Mouse (Mus musculus): Measurements from ENCODE around the gene Sox30. TPM values are rescaled to one million over a fixed set of nuclear protein-coding genes. Genes with fewer than 3 reads are reported as not detected.

Gene Sox30
- under 1 TPM; 0.18 to 0.25 TPM for total RNA-seq (2021)

- intact Hi-C loops (cut with DNase I): no loop called here
Measured at GRCm38 (mm10) chr11:45979946-45980892, at the start of gene Sox30. TSS of gene Sox30 (plus strand) at chr11:45980310.

GRCm38 (mm10) chr11:45932771-45933170 lies 47.3 kb upstream of the Sox30 start:
- intact Hi-C loops (cut with DNase I): no loop called here
- no peak for DNase-seq (ENCODE audit: low spot score)

More at GRCm38 (mm10) chr11:45979946-45980892, at the start of gene Sox30:
- peak; percentile 16 for DNase-seq (ENCODE audit: low spot score)

GRCm38 (mm10) chr11:45937478-45937877 lies 42.6 kb upstream of the Sox30 start:
- DNase-seq (ENCODE audit: low spot score): no peak
- intact Hi-C loops (cut with DNase I): no loop called here

GRCm38 (mm10) chr11:45938917-45939316 lies 41.2 kb upstream of the Sox30 start:
- DNase-seq (ENCODE audit: low spot score): no peak
- intact Hi-C loops (cut with DNase I): no loop called here

- no peak for DNase-seq (ENCODE audit: low spot score)
- intact Hi-C loops (cut with DNase I): loop anchor here (5.0 kb wide), 1 partner anchor 275 kb away; no protein-coding TSS in a partner anchor
Measured at GRCm38 (mm10) chr11:45942281-45942680, 37.8 kb upstream of the Sox30 start.

GRCm38 (mm10) chr11:45943108-45943705 lies 36.9 kb upstream of the Sox30 start:
- intact Hi-C loops (cut with DNase I): loop anchor here (5.0 kb wide), 1 partner anchor 274 kb away; no protein-coding TSS in a partner anchor
- no peak for DNase-seq (ENCODE audit: low spot score)

- intact Hi-C loops (cut with DNase I): loop anchor here (5.0 kb wide), 1 partner anchor 273 kb away; no protein-coding TSS in a partner anchor
Measured at GRCm38 (mm10) chr11:45943891-45944642, 36.0 kb upstream of the Sox30 start.

GRCm38 (mm10) chr11:45944643-45945156 lies 35.4 kb upstream of the Sox30 start, which contains the start of gene Lsm11:
TSS of gene Lsm11 (minus strand) at chr11:45944935.
- intact Hi-C loops (cut with DNase I): loop anchor here (5.0 kb wide), 1 partner anchor 273 kb away; no protein-coding TSS in a partner anchor
- DNase-seq (ENCODE audit: low spot score): peak; percentile 90

More at GRCm38 (mm10) chr11:45943891-45944642, 36.0 kb upstream of the Sox30 start:
- DNase-seq (ENCODE audit: low spot score): no peak

- no peak for DNase-seq (ENCODE audit: low spot score)
- intact Hi-C loops (cut with DNase I): no loop called here
Measured at GRCm38 (mm10) chr11:45946796-45947195, 33.3 kb upstream of the Sox30 start.

- no peak for DNase-seq (ENCODE audit: low spot score)
- intact Hi-C loops (cut with DNase I): no loop called here
Measured at GRCm38 (mm10) chr11:45947491-45947890, 32.6 kb upstream of the Sox30 start.

GRCm38 (mm10) chr11:45955127-45955627 lies 24.9 kb upstream of the Sox30 start, which contains the start of gene Thg1l:
TSS of gene Thg1l (minus strand) at chr11:45955494.
- intact Hi-C loops (cut with DNase I): loop anchor here (5.0 to 10.0 kb wide), 2 partner anchors 170 to 262 kb away; no protein-coding TSS in a partner anchor
- peak; percentile 84 for DNase-seq (ENCODE audit: low spot score)

GRCm38 (mm10) chr11:45959598-45959997 lies 20.5 kb upstream of the Sox30 start:
- intact Hi-C loops (cut with DNase I): loop anchor here (5.0 to 10.0 kb wide), 2 partner anchors 165 to 258 kb away; no protein-coding TSS in a partner anchor
- no peak for DNase-seq (ENCODE audit: low spot score)

- intact Hi-C loops (cut with DNase I): no loop called here
- DNase-seq (ENCODE audit: low spot score): no peak
Measured at GRCm38 (mm10) chr11:45960003-45960402, 20.1 kb upstream of the Sox30 start.

- DNase-seq (ENCODE audit: low spot score): no peak
- intact Hi-C loops (cut with DNase I): no loop called here
Measured at GRCm38 (mm10) chr11:45966896-45967295, 13.2 kb upstream of the Sox30 start.

GRCm38 (mm10) chr11:45968466-45968865 lies 11.6 kb upstream of the Sox30 start:
- intact Hi-C loops (cut with DNase I): no loop called here
- DNase-seq (ENCODE audit: low spot score): no peak

GRCm38 (mm10) chr11:45973635-45974034 lies 6.5 kb upstream of the Sox30 start:
- intact Hi-C loops (cut with DNase I): no loop called here
- no peak for DNase-seq (ENCODE audit: low spot score)

GRCm38 (mm10) chr11:45974466-45974865 lies 5.6 kb upstream of the Sox30 start:
- no peak for DNase-seq (ENCODE audit: low spot score)
- intact Hi-C loops (cut with DNase I): no loop called here

- intact Hi-C loops (cut with DNase I): no loop called here
- DNase-seq (ENCODE audit: low spot score): no peak
Measured at GRCm38 (mm10) chr11:45976061-45976460, 4.0 kb upstream of the Sox30 start.

GRCm38 (mm10) chr11:45980893-45981253 lies 763 bp downstream of the Sox30 start:
- peak; percentile 3 for DNase-seq (ENCODE audit: low spot score)
- intact Hi-C loops (cut with DNase I): no loop called here

All from heart, postnatal 25 days (tissue).